Mouse (Mus musculus): ENCODE measurements around the gene Cdcp1. TPM values are rescaled to one million over a fixed set of nuclear protein-coding genes. Genes with fewer than 3 reads are reported as not detected.
A peak's percentile ranks its signal among the peaks of the same experiment; 100 is the strongest.

Cdcp1 gene
- total RNA-seq, 2 experiments from 2014 or later = 0.17 to 0.44 TPM

DNA sequence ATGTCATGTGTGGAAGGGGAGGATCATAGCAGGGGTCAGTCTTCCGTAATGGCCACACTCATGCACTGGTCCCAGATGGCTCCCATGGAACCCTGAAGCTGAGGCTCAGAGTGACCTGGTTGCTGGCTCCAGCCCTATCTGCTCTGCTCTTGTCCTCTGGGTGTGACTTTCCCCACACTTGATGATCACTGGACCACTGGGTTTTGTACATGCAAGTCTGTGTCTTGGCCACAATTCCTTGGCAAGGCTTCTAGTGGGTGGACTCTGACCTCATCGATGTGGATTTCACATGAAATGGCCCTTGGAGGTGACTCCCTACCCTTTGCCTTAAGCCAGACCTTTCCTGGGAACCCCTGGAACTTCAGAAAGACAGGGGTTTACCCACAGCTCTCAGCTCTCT lies 62.7 kb downstream of the Cdcp1 start:
- ATAC-seq (replicated peaks; ENCODE audit: poor library complexity) = no peak

DNA sequence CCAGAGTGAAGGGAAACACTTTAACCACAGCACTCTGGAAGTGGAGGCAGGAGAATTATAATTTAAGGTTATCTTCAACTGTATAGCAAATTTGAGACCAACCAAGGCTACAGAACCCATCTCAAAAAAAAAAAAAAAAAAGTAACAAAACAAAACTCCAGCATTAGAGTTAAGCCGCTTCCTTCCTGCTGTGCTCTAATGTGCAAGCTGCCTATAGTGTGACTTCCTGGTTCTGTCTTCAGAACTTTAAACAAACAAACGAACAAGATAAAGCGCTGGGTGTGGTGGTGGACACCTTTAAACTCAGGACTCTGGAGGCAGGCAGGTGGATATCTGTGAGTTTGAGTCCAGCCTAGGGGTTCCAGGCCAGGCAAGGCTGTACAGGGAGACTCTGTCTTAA lies 63.8 kb downstream of the Cdcp1 start:
- peak; percentile 45; the same call in 1 of the 2 replicates for ATAC-seq (replicated peaks; ENCODE audit: poor library complexity)

DNA sequence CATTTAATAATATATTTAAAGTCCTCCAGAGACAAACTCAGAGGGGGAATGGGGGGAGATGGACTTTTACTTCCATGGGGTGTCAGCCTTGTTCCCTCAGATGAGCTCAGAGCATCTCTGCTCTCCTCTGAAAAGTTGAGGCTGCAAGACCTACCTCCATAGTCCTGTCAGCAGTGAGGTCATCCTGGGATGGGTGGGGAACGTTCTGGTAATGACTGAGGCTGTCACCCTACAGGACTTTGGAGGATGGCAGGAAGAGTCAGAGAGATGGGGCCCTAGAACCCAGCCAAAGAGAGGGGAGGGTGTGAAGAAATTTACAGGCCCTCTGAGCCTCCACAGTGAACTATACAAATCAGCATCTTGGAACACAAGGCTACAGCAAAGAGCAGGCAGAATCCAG lies 64.3 kb downstream of the Cdcp1 start:
- ATAC-seq (replicated peaks; ENCODE audit: poor library complexity) = no peak

DNA sequence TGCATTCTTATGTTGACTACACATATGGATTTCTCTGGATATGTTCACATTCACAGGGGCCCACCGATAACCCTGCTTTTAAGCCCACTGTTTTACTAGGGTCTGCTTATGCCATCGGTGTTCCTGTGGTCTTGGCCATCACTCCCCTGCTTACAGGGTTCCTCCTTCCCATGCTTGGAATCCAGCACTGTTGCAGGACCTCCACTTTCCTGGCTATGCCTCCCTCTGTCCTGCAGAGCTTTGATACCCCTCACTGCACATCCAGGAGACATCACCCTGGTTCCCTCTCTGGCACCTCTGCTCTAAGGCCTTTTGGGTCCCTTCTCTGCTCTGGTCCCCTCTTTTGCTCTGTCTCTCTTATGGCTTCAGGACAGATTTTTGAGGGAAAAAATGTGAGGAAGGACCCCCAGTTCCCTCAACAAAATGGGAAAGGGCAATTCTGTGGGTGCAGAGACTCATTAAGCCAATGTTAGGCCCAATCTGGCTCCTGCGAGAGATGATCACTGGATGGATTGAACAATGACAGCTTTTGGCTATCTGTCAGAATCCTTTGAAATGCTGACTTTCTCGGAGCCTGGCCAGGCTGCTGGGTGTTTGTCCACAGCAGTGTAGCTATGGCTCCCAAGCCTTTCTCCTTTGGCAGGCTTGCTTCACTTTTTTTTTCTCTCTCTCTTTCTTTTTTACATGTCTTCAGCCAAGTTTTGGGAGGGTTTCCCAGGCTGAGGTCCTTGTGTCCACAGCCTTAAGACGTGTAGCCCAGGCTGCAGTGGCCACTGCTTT lies 65.4 kb downstream of the Cdcp1 start, which contains the start of gene Clec3b:
Clec3b (plus strand) TSS at position 706 of the 780 bp plus-strand sequence.
- ATAC-seq (replicated peaks; ENCODE audit: poor library complexity) = no peak

DNA sequence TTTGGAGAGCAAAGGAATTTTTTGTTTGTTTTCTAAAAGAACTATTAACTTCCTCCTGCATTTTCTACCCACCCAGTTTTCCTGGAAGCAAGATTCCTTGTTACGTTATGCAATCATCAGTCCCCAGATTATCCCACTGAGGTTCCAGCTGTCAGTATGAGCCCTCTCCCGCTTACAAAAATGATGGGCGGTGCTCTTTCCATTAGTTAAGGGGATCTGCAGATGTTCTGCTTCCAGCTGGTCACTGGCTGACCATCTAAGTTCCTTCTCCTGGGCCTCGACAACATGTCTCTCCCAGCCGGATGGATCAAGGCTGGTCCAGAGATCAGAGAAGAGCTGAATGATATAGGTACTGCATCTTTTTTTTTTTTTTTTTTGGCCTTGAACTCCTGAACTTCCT lies 67.4 kb downstream of the Cdcp1 start:
- ATAC-seq (replicated peaks; ENCODE audit: poor library complexity) = no peak

DNA sequence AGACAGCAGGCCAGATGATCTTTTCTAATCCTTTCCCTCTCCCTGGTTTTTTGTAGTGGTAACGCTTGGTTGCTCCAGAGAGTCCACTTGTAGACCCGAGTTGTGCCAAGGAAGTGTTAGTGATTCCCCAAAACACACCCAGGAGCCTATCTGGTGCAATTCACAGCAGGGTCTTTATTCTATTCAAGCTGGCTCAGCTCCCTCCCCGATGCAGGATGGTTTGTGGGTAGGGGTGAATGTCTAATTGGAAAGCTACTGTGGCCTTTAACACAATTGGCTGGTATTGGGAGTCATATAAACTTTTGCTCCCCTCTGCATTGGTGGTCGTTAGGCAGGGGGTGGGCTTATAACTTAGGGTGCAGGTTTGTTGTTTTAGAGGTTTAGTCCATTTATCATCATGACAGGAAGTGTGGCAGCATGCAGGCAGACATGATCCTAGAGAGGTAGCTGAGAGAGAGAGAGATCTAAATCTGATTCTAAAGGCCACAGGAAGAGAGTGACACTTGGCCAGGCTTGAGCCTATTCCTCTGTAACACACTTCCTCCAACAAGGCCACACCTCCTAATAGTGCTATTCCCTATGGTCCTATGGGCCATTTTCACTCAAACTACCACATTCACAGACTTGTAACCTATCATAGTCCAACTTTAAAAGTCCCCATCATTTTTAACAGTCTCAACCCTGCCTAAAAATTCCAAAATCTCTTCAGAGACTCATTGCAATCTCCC lies 75.8 kb downstream of the Cdcp1 start:
- no peak for ATAC-seq (replicated peaks; ENCODE audit: poor library complexity)

DNA sequence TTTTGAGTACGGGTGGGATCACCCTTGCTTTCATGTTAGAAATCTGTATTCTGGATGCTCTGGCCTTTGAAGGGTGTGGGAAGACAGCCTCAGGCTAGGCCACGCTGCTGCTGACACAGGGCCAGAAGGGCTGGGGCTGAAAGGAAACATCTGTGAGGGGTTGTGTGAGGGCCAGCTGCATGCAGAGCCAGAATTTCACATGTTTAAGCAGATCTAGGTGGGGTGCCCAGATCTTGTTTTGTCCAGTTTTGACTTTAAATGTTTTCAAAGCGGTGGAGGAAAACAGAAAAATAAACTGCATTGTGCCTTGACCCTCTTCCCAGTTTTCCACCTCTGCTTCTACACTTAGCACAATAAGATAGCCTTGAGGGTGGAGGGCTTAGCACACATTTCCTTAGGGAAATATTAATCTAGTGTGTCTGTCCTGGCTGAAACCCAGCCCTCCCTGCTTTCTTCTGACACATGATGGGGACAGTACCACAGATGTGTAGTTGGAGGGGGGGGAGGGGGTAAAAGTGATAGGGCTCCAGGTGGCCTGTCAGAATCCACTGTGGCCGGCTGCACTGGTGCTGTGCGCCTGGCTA lies 76.9 kb downstream of the Cdcp1 start:
- ATAC-seq (replicated peaks; ENCODE audit: poor library complexity) = no peak

DNA sequence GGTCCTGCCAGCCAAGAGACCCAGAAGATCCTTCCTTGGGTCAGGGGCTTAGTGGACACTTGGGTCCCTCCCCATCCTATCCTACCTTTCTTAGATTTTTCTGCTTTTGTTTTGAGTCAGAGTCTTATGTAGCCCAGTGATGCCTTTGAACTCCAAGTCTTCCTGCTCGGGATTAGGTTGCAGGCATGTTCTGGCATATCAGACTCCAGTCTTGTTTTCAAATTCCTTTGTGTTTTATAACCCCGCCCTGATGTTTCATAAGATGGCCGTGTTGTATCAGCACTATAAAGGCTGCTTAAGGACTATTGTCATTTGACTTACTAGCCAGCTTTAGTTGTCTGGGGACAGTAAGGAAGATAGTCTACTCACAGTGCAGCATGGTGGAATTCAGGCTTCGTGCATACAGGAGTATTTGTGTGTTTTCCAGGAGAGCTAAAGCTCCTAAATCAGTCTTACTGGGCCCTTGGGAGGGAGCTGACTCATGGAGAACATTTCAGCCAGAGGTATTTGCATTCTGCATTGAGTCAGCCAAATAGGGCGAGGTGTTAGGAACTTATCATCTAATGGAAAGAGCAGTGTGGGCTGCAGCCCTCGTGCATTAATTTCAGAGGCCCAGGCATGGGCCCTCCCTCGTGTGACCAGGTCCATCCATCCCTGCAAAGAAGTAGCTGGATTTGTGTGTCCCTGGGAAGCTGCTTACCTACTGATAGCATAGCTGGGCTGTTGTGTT lies 78.7 kb downstream of the Cdcp1 start:
- ATAC-seq (replicated peaks; ENCODE audit: poor library complexity) = no peak

DNA sequence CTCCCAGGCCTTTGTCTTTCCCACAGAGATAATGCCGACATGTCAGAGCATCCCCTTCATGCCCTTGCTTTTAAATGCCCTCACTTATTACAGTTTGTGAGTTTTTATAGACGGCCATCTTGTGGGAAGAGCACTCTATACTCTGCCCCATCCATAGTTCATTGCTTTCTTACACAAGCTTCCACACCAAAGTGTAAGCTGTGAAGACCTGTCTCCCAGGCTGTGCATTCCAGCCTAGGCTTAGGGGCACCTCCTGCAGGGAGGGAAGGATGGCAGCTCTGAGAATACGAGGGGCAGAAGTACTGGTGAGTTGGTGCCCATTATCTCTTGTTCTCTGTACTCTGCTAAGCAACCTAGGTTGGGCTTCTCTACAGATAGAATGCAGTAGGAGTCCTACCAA lies 82.8 kb downstream of the Cdcp1 start:
- no peak for ATAC-seq (replicated peaks; ENCODE audit: poor library complexity)

DNA sequence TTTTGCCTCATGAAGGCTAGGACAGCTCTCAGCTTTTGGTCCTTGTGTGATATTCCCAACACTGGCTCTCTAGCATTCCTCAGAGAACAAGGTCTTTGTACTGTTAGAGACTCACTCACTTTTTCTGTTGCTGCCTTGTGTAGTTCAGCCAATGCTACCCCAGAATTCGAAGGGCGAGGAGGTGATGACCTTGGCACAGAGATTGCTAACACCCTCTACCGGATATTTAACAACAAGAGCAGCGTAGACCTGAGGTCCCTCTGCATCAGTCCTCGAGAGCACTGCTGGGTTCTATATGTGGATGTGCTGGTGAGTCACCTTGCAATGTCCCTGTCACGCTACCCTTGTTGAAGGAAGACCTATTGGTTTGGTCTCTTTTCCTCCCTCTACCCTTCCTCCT lies 88.2 kb downstream of the Cdcp1 start:
- no peak for ATAC-seq (replicated peaks; ENCODE audit: poor library complexity)

DNA sequence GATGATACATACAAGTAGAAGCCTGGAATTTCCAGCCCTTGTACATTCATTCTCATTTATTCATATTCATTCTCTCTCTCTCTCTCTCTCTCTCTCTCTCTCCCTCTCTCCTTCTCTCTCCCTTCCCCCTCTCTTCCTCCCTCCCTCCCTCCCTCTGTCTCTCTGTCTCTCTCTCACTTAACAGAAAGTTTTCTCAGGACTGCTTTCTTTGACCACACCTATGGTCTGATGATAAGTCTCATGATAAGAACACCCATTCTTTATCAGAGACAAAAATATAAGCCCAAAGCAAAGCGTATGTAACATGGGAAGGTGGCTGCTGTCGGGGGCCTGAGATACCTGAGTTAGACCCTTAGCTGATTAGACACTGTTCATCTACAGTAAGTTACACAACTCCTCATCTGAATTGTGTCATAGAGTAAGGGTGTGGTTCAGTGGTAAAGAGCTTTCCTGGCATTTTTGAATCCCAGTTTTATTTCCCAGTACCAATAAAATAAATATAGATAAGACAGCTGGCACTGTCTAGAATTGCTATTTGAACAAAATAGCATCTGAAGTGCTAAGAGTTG lies 91.3 kb downstream of the Cdcp1 start:
- ATAC-seq (replicated peaks; ENCODE audit: poor library complexity) = no peak

DNA sequence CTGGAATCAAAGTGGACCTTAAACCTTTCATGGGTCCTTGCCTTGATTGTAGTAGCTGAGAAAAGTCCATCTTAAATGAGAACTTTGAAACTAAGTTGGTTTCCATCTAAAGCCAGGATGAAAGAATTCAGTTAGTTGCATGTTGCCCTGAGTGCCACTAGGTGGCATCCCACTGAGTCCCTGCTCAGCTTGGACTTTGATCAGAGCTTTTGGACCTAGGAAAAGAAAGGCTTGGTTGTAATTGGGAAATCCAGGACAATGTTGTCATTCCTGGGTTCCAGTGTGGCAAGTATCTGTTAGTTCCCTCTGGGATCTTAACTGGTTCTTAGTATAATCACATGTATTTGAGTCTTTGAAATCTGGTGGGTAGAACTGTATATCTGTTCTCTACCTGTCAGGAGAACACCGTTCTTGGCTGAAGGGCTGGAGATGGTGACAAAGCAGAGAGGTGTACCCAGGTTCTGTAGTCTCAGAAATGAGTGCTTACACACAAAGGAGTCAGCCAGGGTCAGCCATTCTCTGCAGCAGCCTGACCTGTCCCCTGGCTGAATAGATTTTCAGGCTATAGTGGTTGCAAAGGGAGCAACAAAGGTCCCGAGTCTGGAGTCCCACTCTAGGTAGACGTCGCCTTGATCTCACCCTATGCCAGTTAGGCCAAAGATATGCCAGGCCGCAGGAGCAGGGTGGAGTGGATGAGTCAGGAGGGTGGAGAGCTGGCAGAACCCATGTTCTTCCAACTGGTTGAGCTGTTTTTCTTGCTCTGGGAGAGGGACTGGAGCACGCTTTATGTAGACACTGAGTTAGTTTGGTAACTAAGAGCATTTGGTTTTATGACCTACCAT lies 92.0 kb downstream of the Cdcp1 start:
- peak; percentile 79 for ATAC-seq (replicated peaks; ENCODE audit: poor library complexity)

DNA sequence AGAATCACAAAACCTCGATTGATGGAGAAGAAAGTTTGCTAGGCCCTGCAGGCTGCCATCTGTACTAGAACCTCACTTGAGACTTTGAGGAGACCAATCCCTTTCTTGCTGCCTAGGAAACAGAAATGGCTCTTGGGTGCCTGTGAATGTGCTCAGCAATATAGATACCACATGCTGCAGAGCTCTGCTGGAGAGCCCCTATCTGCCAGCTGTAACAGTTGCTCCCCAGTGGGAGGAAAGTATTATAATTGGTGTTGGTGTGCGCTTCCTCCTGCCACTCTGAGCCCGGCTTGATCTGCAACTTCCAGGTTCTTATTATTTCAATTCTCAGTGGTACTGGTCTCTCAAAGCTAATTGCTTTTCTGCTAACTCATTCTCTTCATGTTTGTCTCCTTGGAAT lies 92.8 kb downstream of the Cdcp1 start:
- no peak for ATAC-seq (replicated peaks; ENCODE audit: poor library complexity)

Other genes with a start within 250 kb of the Cdcp1 start
- gene Tmem42, start 194.7 kb downstream of the Cdcp1 start, total RNA-seq (2015) = 12.7 and 15.7 TPM in 2 replicates
- gene Tmem42, start 194.7 kb downstream of the Cdcp1 start, total RNA-seq (2017) = 8.5 and 8.7 TPM in 2 replicates
- not detected in 2 replicates for gene Tgm4, start 181.3 kb downstream of the Cdcp1 start, total RNA-seq (2015)
- gene Tgm4, start 181.3 kb downstream of the Cdcp1 start, total RNA-seq (2017) = 0.04 TPM in 1 of 2 replicates, not detected in the other
- gene Zdhhc3, start 102.8 kb downstream of the Cdcp1 start, total RNA-seq (2015) = 48.4 and 58.5 TPM in 2 replicates
- gene Zdhhc3, start 102.8 kb downstream of the Cdcp1 start, total RNA-seq (2017) = 46.8 and 48.4 TPM in 2 replicates
- 73.1 and 84.3 TPM in 2 replicates for gene Exosc7, start 102.8 kb downstream of the Cdcp1 start, total RNA-seq (2015)
- 99.3 and 118 TPM in 2 replicates for gene Exosc7, start 102.8 kb downstream of the Cdcp1 start, total RNA-seq (2017)
- not detected in 2 replicates for gene Clec3b, start 65.1 kb downstream of the Cdcp1 start, total RNA-seq (2015)
- gene Clec3b, start 65.1 kb downstream of the Cdcp1 start, total RNA-seq (2017) = not detected in 2 replicates
- 0.54 and 0.62 TPM in 2 replicates for gene Tmem158, start 44.7 kb upstream of the Cdcp1 start, total RNA-seq (2015)
- gene Tmem158, start 44.7 kb upstream of the Cdcp1 start, total RNA-seq (2017) = 0.47 and 0.54 TPM in 2 replicates
- 2,738 and 2,770 TPM in 2 replicates for gene Lars2, start 150.9 kb upstream of the Cdcp1 start, total RNA-seq (2015)
- gene Lars2, start 150.9 kb upstream of the Cdcp1 start, total RNA-seq (2017) = 25.5 and 35.7 TPM in 2 replicates

Measured in megakaryocyte progenitor cell, adult 5-6 weeks (primary cell).